Mouse (Mus musculus): ENCODE results near the gene Ccdc50. TPM values are rescaled to one million over a fixed set of nuclear protein-coding genes. Genes with fewer than 3 reads are reported as not detected.

The Ccdc50 gene
- 18.9 and 21.0 TPM in 2 replicates for polyA plus RNA-seq (2015; fragmentation: Nextera tagmentation; extraction: Ambion mirVana)

- Histone ChIP-seq H3K36me3 (ENCODE audit: control insufficient read depth, insufficient read depth) (no peaks in the 10 kb centered on the region), H3K27ac (ENCODE audit: low read depth, low read length) (peak within 1 kb of the TSS; percentile 97), H3K4me3 (ENCODE audit: low read depth, low read length) (peak within 1 kb of the TSS; percentile 88), H3K9ac (ENCODE audit: low read depth, low read length) (peak within 1 kb of the TSS; percentile 98), H3K27me3 (replicated peaks; ENCODE audit: control insufficient read depth, insufficient read depth, low read length) (no peaks in the 10 kb centered on the region), H3K4me1 (replicated peaks; ENCODE audit: control insufficient read depth, insufficient read depth, low read length) (peaks cover 12% of the 10 kb centered on the region; the same call in 1 of the 2 replicates), H3K4me2 (replicated peaks; ENCODE audit: low read depth) (peak within 1 kb of the TSS; percentile 73), H3K9me3 (ENCODE audit: control insufficient read depth) (no peaks in the 10 kb centered on the region)
- TF ChIP-seq CTCF (IDR thresholded peaks at IDR 0.05; ENCODE audit: low read depth) = peak; percentile 15; the same call in 1 of the 2 replicates
- ATAC-seq = peak; percentile 87
- under 1% methylated on average over 58 of the region's 69 CpGs for WGBS
These were observed at the start of gene Ccdc50 for GRCm38 (mm10) chr16:27388761-27389451. TSS of gene Ccdc50 (plus strand) at chr16:27388869.

GRCm38 (mm10) chr16:27347521-27347920 lies 41.1 kb upstream of the Ccdc50 start:
- no peak for ATAC-seq
- 79% methylated on average over 3 of the region's 3 CpGs for WGBS
- no peaks in the 10 kb centered on the region for H3K36me3 ChIP-seq (ENCODE audit: control insufficient read depth, insufficient read depth)
- no peak overlapping the region for H3K4me3 ChIP-seq (ENCODE audit: low read depth, low read length)
- no peaks in the 10 kb centered on the region for H3K4me1 ChIP-seq (replicated peaks; ENCODE audit: control insufficient read depth, insufficient read depth, low read length)
- no peak overlapping the region for H3K27ac ChIP-seq (ENCODE audit: low read depth, low read length)
- no peaks in the 10 kb centered on the region for H3K27me3 ChIP-seq (replicated peaks; ENCODE audit: control insufficient read depth, insufficient read depth, low read length)
- H3K9ac ChIP-seq (ENCODE audit: low read depth, low read length) = no peak overlapping the region
- H3K9me3 ChIP-seq (ENCODE audit: control insufficient read depth) = no peaks in the 10 kb centered on the region
- TF ChIP-seq CTCF (IDR thresholded peaks at IDR 0.05; ENCODE audit: low read depth) = no peak
- no peak overlapping the region for H3K4me2 ChIP-seq (replicated peaks; ENCODE audit: low read depth)

DNA sequence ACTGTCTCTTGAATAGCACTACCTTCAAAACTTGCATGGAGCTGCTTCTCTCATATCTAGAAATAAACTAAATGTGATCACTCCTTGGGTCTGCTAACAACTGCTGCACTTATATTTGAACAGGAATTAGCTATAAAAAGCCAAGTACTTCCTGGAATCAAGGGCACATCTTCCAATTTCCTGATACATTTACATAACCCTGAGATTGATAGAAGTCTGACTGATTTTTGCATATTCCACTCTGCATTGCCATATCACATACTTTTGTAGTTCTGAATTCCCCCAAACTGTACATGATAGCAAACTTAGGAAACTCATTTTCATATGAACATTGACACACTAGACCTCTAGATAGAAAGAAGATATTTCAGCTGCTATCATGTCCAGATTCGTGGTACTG lies 40.3 kb upstream of the Ccdc50 start:
- ATAC-seq = no peak
- WGBS = 74% methylated on average over 1 of the region's 1 CpGs
- no peak for TF ChIP-seq CTCF (IDR thresholded peaks at IDR 0.05; ENCODE audit: low read depth)

GRCm38 (mm10) chr16:27349235-27349634 lies 39.4 kb upstream of the Ccdc50 start:
- Histone ChIP-seq H3K9ac (ENCODE audit: low read depth, low read length) (no peak overlapping the region), H3K36me3 (ENCODE audit: control insufficient read depth, insufficient read depth) (no peaks in the 10 kb centered on the region)

More for the DNA sequence above, 40.3 kb upstream of the Ccdc50 start:
- Histone ChIP-seq H3K9me3 (ENCODE audit: control insufficient read depth) (no peaks in the 10 kb centered on the region), H3K9ac (ENCODE audit: low read depth, low read length) (no peak overlapping the region), H3K27ac (ENCODE audit: low read depth, low read length) (no peak overlapping the region), H3K4me3 (ENCODE audit: low read depth, low read length) (no peak overlapping the region), H3K27me3 (replicated peaks; ENCODE audit: control insufficient read depth, insufficient read depth, low read length) (no peaks in the 10 kb centered on the region), H3K4me2 (replicated peaks; ENCODE audit: low read depth) (no peak overlapping the region), H3K36me3 (ENCODE audit: control insufficient read depth, insufficient read depth) (no peaks in the 10 kb centered on the region), H3K4me1 (replicated peaks; ENCODE audit: control insufficient read depth, insufficient read depth, low read length) (no peaks in the 10 kb centered on the region)

DNA sequence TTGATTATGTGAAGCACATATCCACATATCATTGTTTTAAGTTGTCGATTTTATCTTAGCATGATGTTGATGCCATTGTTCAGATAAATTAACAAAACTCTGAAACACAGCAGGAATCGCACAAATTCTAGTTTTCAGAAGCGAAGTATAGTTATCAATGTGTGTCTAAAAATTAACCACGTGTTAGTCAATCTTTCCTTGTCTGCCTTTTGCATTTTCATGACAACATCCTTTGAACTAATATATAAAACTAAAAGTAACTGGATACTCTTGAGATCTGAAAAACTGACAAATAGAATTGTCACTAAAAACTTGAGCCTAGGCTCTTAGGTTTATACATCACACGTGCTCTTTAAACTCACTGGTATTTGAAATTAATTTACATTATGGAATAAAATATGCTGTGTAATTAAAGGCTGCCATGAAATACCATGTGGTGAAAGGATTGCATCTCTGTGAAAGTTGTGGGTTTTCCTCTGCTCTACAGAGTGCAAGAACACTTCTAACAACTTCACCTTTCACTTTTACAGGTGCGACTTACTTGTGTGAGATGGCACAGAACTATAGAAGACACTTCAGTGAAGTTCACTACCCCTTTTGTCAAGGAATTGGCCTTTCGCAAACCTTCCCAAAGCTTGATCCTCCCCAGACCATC lies 38.7 kb upstream of the Ccdc50 start:
- Histone ChIP-seq H3K27me3 (replicated peaks; ENCODE audit: control insufficient read depth, insufficient read depth, low read length) (no peaks in the 10 kb centered on the region), H3K4me3 (ENCODE audit: low read depth, low read length) (no peak overlapping the region), H3K36me3 (ENCODE audit: control insufficient read depth, insufficient read depth) (no peaks in the 10 kb centered on the region), H3K4me2 (replicated peaks; ENCODE audit: low read depth) (no peak overlapping the region), H3K9me3 (ENCODE audit: control insufficient read depth) (no peaks in the 10 kb centered on the region), H3K9ac (ENCODE audit: low read depth, low read length) (no peak overlapping the region), H3K4me1 (replicated peaks; ENCODE audit: control insufficient read depth, insufficient read depth, low read length) (no peaks in the 10 kb centered on the region), H3K27ac (ENCODE audit: low read depth, low read length) (no peak overlapping the region)
- no peak for ATAC-seq
- TF ChIP-seq CTCF (IDR thresholded peaks at IDR 0.05; ENCODE audit: low read depth) = no peak
- 88% methylated on average over 7 of the region's 7 CpGs for WGBS

More at GRCm38 (mm10) chr16:27349235-27349634, 39.4 kb upstream of the Ccdc50 start:
- Histone ChIP-seq H3K27me3 (replicated peaks; ENCODE audit: control insufficient read depth, insufficient read depth, low read length) (no peaks in the 10 kb centered on the region), H3K27ac (ENCODE audit: low read depth, low read length) (no peak overlapping the region), H3K4me3 (ENCODE audit: low read depth, low read length) (no peak overlapping the region), H3K4me1 (replicated peaks; ENCODE audit: control insufficient read depth, insufficient read depth, low read length) (no peaks in the 10 kb centered on the region), H3K9me3 (ENCODE audit: control insufficient read depth) (no peaks in the 10 kb centered on the region), H3K4me2 (replicated peaks; ENCODE audit: low read depth) (no peak overlapping the region)
- no peak for TF ChIP-seq CTCF (IDR thresholded peaks at IDR 0.05; ENCODE audit: low read depth)
- 92% methylated on average over 2 of the region's 2 CpGs for WGBS
- ATAC-seq = no peak

DNA sequence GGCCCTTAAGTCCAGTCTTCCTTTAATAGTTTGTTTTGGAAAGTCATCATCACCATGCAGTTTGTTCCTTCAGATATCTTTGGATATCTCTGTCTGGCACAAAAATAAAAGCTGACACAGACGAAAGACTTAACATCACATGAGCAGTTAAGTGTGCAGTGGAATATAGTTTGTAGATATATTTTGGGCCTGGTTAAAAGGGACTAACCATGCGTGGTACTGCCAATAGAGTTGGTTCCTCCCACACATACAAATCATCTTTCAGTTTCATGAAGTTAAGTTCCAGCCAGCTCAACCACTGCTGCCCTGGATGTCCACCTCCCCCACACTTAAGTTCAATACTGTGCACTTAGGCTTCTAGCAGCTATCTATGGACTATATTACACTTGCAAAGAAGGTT lies 34.2 kb upstream of the Ccdc50 start:
- ATAC-seq = no peak
- 84% methylated on average over 2 of the region's 2 CpGs for whole genome bisulfite sequencing
- no peak for TF ChIP-seq CTCF (IDR thresholded peaks at IDR 0.05; ENCODE audit: low read depth)

More for the DNA sequence above, 34.2 kb upstream of the Ccdc50 start:
- Histone ChIP-seq H3K9ac (ENCODE audit: low read depth, low read length) (no peak overlapping the region), H3K27me3 (replicated peaks; ENCODE audit: control insufficient read depth, insufficient read depth, low read length) (no peaks in the 10 kb centered on the region), H3K27ac (ENCODE audit: low read depth, low read length) (no peak overlapping the region), H3K4me1 (replicated peaks; ENCODE audit: control insufficient read depth, insufficient read depth, low read length) (no peaks in the 10 kb centered on the region), H3K4me2 (replicated peaks; ENCODE audit: low read depth) (no peak overlapping the region), H3K4me3 (ENCODE audit: low read depth, low read length) (no peak overlapping the region), H3K9me3 (ENCODE audit: control insufficient read depth) (no peaks in the 10 kb centered on the region), H3K36me3 (ENCODE audit: control insufficient read depth, insufficient read depth) (no peaks in the 10 kb centered on the region)
